In genomic region chr3:89246261-89247100, GRCm38 (mm10) we compare ENCODE assay signal across 8 mouse cellular contexts. TPM values are rescaled to one million over a fixed set of nuclear protein-coding genes. Genes with fewer than 3 reads are reported as not detected.
DNase-seq lines count a peak whose midpoint lies in the region; ATAC-seq and TF ChIP-seq lines count a peak whose summit lies in the region.

TSS of gene Trim46 (minus strand) at chr3:89246309.

- peak; percentile 94 for DNase-seq in 416B (ENCODE audit: low read depth)
- DNase-seq in adrenal gland, postnatal 36 days = peak; percentile 92
- DNase-seq in heart, adult 18-20 months = peak; percentile 93 to 94
- peak; percentile 93 for DNase-seq in kidney, adult 2 months
- DNase-seq in limb, embryonic 14.5 days (ENCODE audit: low spot score) = peak; percentile 88
- DNase-seq in spleen, adult 2 months (ENCODE audit: low read depth in 1 of 2, low spot score in 2 of 2) = peak; percentile 78 to 83

- peak within 1 kb of the TSS; percentile 66 for H3K27ac ChIP-seq in embryonic facial prominence, embryonic 12.5 days
- H3K27ac ChIP-seq in kidney, adult 2 months (ENCODE audit: insufficient read depth, low read depth, low read length) = peak within 1 kb of the TSS; percentile 18; the same call in 1 of the 2 replicates
- peak within 1 kb of the TSS; percentile 65 for H3K27ac ChIP-seq in limb, embryonic 14.5 days (replicated peaks; ENCODE audit: low read depth, low read length)
- peak within 1 kb of the TSS; percentile 95 for H3K27ac ChIP-seq in midbrain, embryonic 16.5 days (ENCODE audit: low read length)
- peak within 1 kb of the TSS; percentile 51 for H3K27ac ChIP-seq in spleen, adult 2 months (ENCODE audit: insufficient read depth, low read length)

- peak; percentile 99; the same call in 1 of the 2 replicates for TF ChIP-seq CTCF in kidney, adult 2 months (conservative IDR thresholded peaks at IDR 0.05; ENCODE audit: insufficient read depth, insufficient read length, low read depth, low read length)
- peak; percentile 88; the same call in 1 of the 2 replicates for TF ChIP-seq CTCF in spleen, adult 2 months (IDR thresholded peaks at IDR 0.05; ENCODE audit: extremely low read depth, insufficient read depth, insufficient read length, insufficient replicate concordance)

- peak within 1 kb of the TSS; percentile 76 for H3K4me2 ChIP-seq in embryonic facial prominence, embryonic 12.5 days (replicated peaks)
- peak within 1 kb of the TSS; percentile 90 for H3K4me2 ChIP-seq in limb, embryonic 14.5 days (replicated peaks; ENCODE audit: low read depth, low read length, severe bottlenecking)
- peak within 1 kb of the TSS; percentile 86 for H3K4me2 ChIP-seq in midbrain, embryonic 16.5 days (ENCODE audit: low read length)

- peak within 1 kb of the TSS; percentile 64 for H3K9ac ChIP-seq in embryonic facial prominence, embryonic 12.5 days
- H3K9ac ChIP-seq in limb, embryonic 14.5 days (ENCODE audit: low read depth, low read length, severe bottlenecking) = peak within 1 kb of the TSS; percentile 75
- peak within 1 kb of the TSS; percentile 86 for H3K9ac ChIP-seq in midbrain, embryonic 16.5 days (ENCODE audit: low read depth, low read length)

- H3K27me3 ChIP-seq in embryonic facial prominence, embryonic 12.5 days = peaks cover 4% of the 10 kb centered on the region; the same call in 1 of the 2 replicates
- no peaks in the 10 kb centered on the region for H3K27me3 ChIP-seq in kidney, adult 2 months (replicated peaks; ENCODE audit: control insufficient read depth, insufficient read depth, low read length)
- H3K27me3 ChIP-seq in limb, embryonic 14.5 days (ENCODE audit: control insufficient read depth, insufficient read depth, low read length) = no peaks in the 10 kb centered on the region
- no peaks in the 10 kb centered on the region for H3K27me3 ChIP-seq in midbrain, embryonic 16.5 days (ENCODE audit: control insufficient read depth, insufficient read depth, low read depth, low read length)
- H3K27me3 ChIP-seq in spleen, adult 2 months (ENCODE audit: control insufficient read depth, insufficient read depth, low read length) = no peaks in the 10 kb centered on the region

- H3K36me3 ChIP-seq in embryonic facial prominence, embryonic 12.5 days = peaks cover 16% of the 10 kb centered on the region; the same call in 1 of the 2 replicates
- H3K36me3 ChIP-seq in kidney, adult 2 months (ENCODE audit: control insufficient read depth, insufficient read depth, low read length) = no peaks in the 10 kb centered on the region
- peaks cover 18% of the 10 kb centered on the region for H3K36me3 ChIP-seq in limb, embryonic 14.5 days (ENCODE audit: control insufficient read depth, insufficient read depth, low read length)
- H3K36me3 ChIP-seq in midbrain, embryonic 16.5 days (ENCODE audit: control insufficient read depth, insufficient read depth, low read length) = peaks cover 8% of the 10 kb centered on the region
- no peaks in the 10 kb centered on the region for H3K36me3 ChIP-seq in spleen, adult 2 months (ENCODE audit: control insufficient read depth, insufficient read depth, low read length)

- peak; percentile 62 for ATAC-seq in embryonic facial prominence, embryonic 12.5 days (ENCODE audit: insufficient number of reproducible peaks, insufficient read depth, low FRiP score, low TSS enrichment)
- peak; percentile 83 for ATAC-seq in limb, embryonic 14.5 days (ENCODE audit: low FRiP score, low read depth)
- ATAC-seq in midbrain, embryonic 16.5 days = peak; percentile 74

- peak within 1 kb of the TSS; percentile 73 for H3K4me3 ChIP-seq in embryonic facial prominence, embryonic 12.5 days
- peak within 1 kb of the TSS; percentile 64 for H3K4me3 ChIP-seq in kidney, adult 2 months (ENCODE audit: insufficient read depth, low read depth, low read length)
- peak within 1 kb of the TSS; percentile 86 for H3K4me3 ChIP-seq in limb, embryonic 14.5 days (replicated peaks; ENCODE audit: low read length)
- peak within 1 kb of the TSS; percentile 71 for H3K4me3 ChIP-seq in midbrain, embryonic 16.5 days (ENCODE audit: low read depth, low read length)
- peak within 1 kb of the TSS; percentile 90 for H3K4me3 ChIP-seq in spleen, adult 2 months (ENCODE audit: extremely low read depth, insufficient read depth, insufficient read length)

- peaks cover 45% of the 10 kb centered on the region for H3K4me1 ChIP-seq in embryonic facial prominence, embryonic 12.5 days
- H3K4me1 ChIP-seq in kidney, adult 2 months (ENCODE audit: control insufficient read depth, insufficient read depth, low read length) = peaks cover 24% of the 10 kb centered on the region
- peaks cover 33% of the 10 kb centered on the region for H3K4me1 ChIP-seq in limb, embryonic 14.5 days (ENCODE audit: control insufficient read depth, insufficient read depth, low read length)
- peaks cover 33% of the 10 kb centered on the region for H3K4me1 ChIP-seq in midbrain, embryonic 16.5 days (ENCODE audit: control insufficient read depth, insufficient read depth, low read length)
- peaks cover 32% of the 10 kb centered on the region for H3K4me1 ChIP-seq in spleen, adult 2 months (ENCODE audit: control insufficient read depth, insufficient read depth, insufficient read length)

- no peaks in the 10 kb centered on the region for H3K9me3 ChIP-seq in embryonic facial prominence, embryonic 12.5 days
- H3K9me3 ChIP-seq in limb, embryonic 14.5 days (ENCODE audit: control insufficient read depth, low read length) = no peaks in the 10 kb centered on the region
- no peaks in the 10 kb centered on the region for H3K9me3 ChIP-seq in midbrain, embryonic 16.5 days (replicated peaks; ENCODE audit: control insufficient read depth, low read length, poor library complexity, severe bottlenecking)

- under 1% methylated on average over 42 of the region's 42 CpGs for WGBS in embryonic facial prominence, embryonic 12.5 days
- WGBS in kidney, adult 2 months = under 1% methylated on average over 42 of the region's 42 CpGs
- WGBS in limb, embryonic 14.5 days = 1% methylated on average over 40 of the region's 42 CpGs
- under 1% methylated on average over 42 of the region's 42 CpGs for WGBS in midbrain, embryonic 16.5 days
- under 1% methylated on average over 42 of the region's 42 CpGs for WGBS in spleen, adult 2 months

- TF ChIP-seq POLR2A in kidney, adult 2 months (IDR thresholded peaks at IDR 0.05; ENCODE audit: low read depth, low read length) = no peak
- TF ChIP-seq POLR2A in limb, embryonic 14.5 days (IDR thresholded peaks at IDR 0.05; ENCODE audit: borderline replicate concordance, extremely low read depth, insufficient read depth, insufficient read length) = 0 out of 2 replicates have a peak, but pooled peaks have one; percentile 10
- no peak; the same call in 1 of the 2 replicates for TF ChIP-seq POLR2A in spleen, adult 2 months (IDR thresholded peaks at IDR 0.05; ENCODE audit: low read depth, low read length)

RNA-seq across cellular contexts. Expression of gene Trim46, which starts in this region (rescaled TPM):
- 1 to 10 TPM; 1.3 to 1.6 TPM for total RNA-seq in adrenal gland, postnatal 36 days (2021)
- 6.2 and 7.7 TPM in 2 replicates for polyA plus RNA-seq in embryonic facial prominence, embryonic 12.5 days (2016; fragmentation: Nextera tagmentation; extraction: Ambion mirVana)
- total RNA-seq in heart, adult 18-20 months (2021) = under 1 TPM; 0.37 to 0.98 TPM
- polyA plus RNA-seq in kidney, adult 2 months (2012; rRNA removed) = 9.1 and 10.5 TPM in 2 replicates
- polyA plus RNA-seq in limb, embryonic 14.5 days (2012; rRNA removed) = 19.0 and 25.4 TPM in 2 replicates
- polyA plus RNA-seq in limb, embryonic 14.5 days (2014; fragmentation: Nextera tagmentation; extraction: Ambion mirVana) = 3.9 and 4.7 TPM in 2 replicates
- polyA plus RNA-seq in midbrain, embryonic 16.5 days (2015; fragmentation: Nextera tagmentation; extraction: Ambion mirVana) = 90.3 and 91.2 TPM in 2 replicates
- polyA plus RNA-seq in spleen, adult 2 months (2012; rRNA removed) = 3.6 and 5.4 TPM in 2 replicates

Comparison
In these comparisons a context has a peak if more than half of its experiments do, and no peak if none do; other contexts are left out.
1. Peak in every context shown above with its lines: DNase-seq, ATAC-seq, H3K4me3 ChIP-seq and H3K27ac ChIP-seq.
2. Peak in DNase-seq in heart, adult 18-20 months; RNA of the gene not detected or under 1 TPM.
3. H3K27ac ChIP-seq: peak in every context shown above with its lines; median percentile 95 in midbrain, embryonic 16.5 days; 66 in embryonic facial prominence, embryonic 12.5 days; 65 in limb, embryonic 14.5 days; 51 in spleen, adult 2 months; 18 in kidney, adult 2 months.